Mouse (Mus musculus): ENCODE measurements at regions not wholly inside any gene's neighbourhood (a gene's known extent, or its start where the extent isn't known, plus 50 kb on each side); places are given as distances from the start of the nearest gene placed in this dataset.

GRCm38 (mm10) chr10:67819534-67819933 is 92.9 kb downstream of the Zfp365 start:
- TF ChIP-seq CTCF (IDR thresholded peaks at IDR 0.05), result no peak
- CTCF ChIA-PET, result no interaction called here
- H3K27me3 ChIP-seq, result peaks cover 34% of the 10 kb centered on the region
- DNase-seq (ENCODE audit: low read depth, low spot score) (no peak), ATAC-seq (no peak)
- in situ Hi-C loops (cut with MboI; ENCODE audit: low pct_unique_long_range_greater_than_20kb), result no loop called here
- POLR2A ChIA-PET, result no interaction called here

- DNase-seq (ENCODE audit: low read depth, low spot score) (no peak), ATAC-seq (no peak)
- peaks cover 38% of the 10 kb centered on the region for H3K27me3 ChIP-seq
- in situ Hi-C loops (cut with MboI; ENCODE audit: low pct_unique_long_range_greater_than_20kb), result no loop called here
- ChIA-PET CTCF (interaction anchor here (1.0 kb wide), 1 partner anchor 10 kb away, joined by 3 read pairs; no protein-coding TSS in a partner anchor), POLR2A (no interaction called here)
- TF ChIP-seq CTCF (IDR thresholded peaks at IDR 0.05), result no peak
These were observed 98.6 kb downstream of the Zfp365 start for GRCm38 (mm10) chr10:67813901-67814300.

- H3K27me3 ChIP-seq, result peaks cover 11% of the 10 kb centered on the region
- no peak for DNase-seq (ENCODE audit: low read depth, low spot score)
- ATAC-seq, result no peak
- in situ Hi-C loops (cut with MboI; ENCODE audit: low pct_unique_long_range_greater_than_20kb), result no loop called here
- POLR2A ChIA-PET, result no interaction called here
- CTCF ChIA-PET, result interaction anchor here (0.7 to 1.4 kb wide), 2 partner anchors 19 to 21 kb away, joined by 3 read pairs; no protein-coding TSS in a partner anchor
- peak; percentile 48 for TF ChIP-seq CTCF (IDR thresholded peaks at IDR 0.05)
These were observed 107.3 kb downstream of the Zfp365 start for GRCm38 (mm10) chr10:67805131-67805530.

GRCm38 (mm10) chr10:67804637-67805036 is 107.8 kb downstream of the Zfp365 start:
- no peak for DNase-seq (ENCODE audit: low read depth, low spot score)
- peaks cover 9% of the 10 kb centered on the region for H3K27me3 ChIP-seq
- ATAC-seq, result no peak
- CTCF ChIA-PET, result interaction anchor here (0.7 to 1.4 kb wide), 2 partner anchors 19 to 21 kb away, joined by 3 read pairs; no protein-coding TSS in a partner anchor
- no peak for TF ChIP-seq CTCF (IDR thresholded peaks at IDR 0.05)
- in situ Hi-C loops (cut with MboI; ENCODE audit: low pct_unique_long_range_greater_than_20kb), result no loop called here
- POLR2A ChIA-PET, result no interaction called here

GRCm38 (mm10) chr10:67802156-67802555 is 110.3 kb downstream of the Zfp365 start:
- DNase-seq (ENCODE audit: low read depth, low spot score) (no peak), ATAC-seq (no peak)
- CTCF ChIA-PET, result no interaction called here
- in situ Hi-C loops (cut with MboI; ENCODE audit: low pct_unique_long_range_greater_than_20kb), result no loop called here
- POLR2A ChIA-PET, result interaction anchor here (0.6 to 0.7 kb wide), 2 partner anchors 40 to 273 kb away, joined by 3 to 9 read pairs; no protein-coding TSS in a partner anchor
- peaks cover 19% of the 10 kb centered on the region for H3K27me3 ChIP-seq
- no peak for TF ChIP-seq CTCF (IDR thresholded peaks at IDR 0.05)

- DNase-seq (ENCODE audit: low read depth, low spot score) (no peak), ATAC-seq (no peak)
- no peak for TF ChIP-seq CTCF (IDR thresholded peaks at IDR 0.05)
- CTCF ChIA-PET, result no interaction called here
- peaks cover 19% of the 10 kb centered on the region for H3K27me3 ChIP-seq
- in situ Hi-C loops (cut with MboI; ENCODE audit: low pct_unique_long_range_greater_than_20kb), result no loop called here
- POLR2A ChIA-PET, result interaction anchor here (0.6 to 0.7 kb wide), 2 partner anchors 40 to 273 kb away, joined by 3 to 9 read pairs; no protein-coding TSS in a partner anchor
These were observed 110.8 kb downstream of the Zfp365 start for GRCm38 (mm10) chr10:67801619-67802018.

- POLR2A ChIA-PET, result no interaction called here
- CTCF ChIA-PET, result interaction anchor here (1.1 kb wide), 1 partner anchor 60 kb away, joined by 4 read pairs; no protein-coding TSS in a partner anchor
- in situ Hi-C loops (cut with MboI; ENCODE audit: low pct_unique_long_range_greater_than_20kb), result no loop called here
- H3K27me3 ChIP-seq, result peaks cover 10% of the 10 kb centered on the region
- ATAC-seq (no peak), DNase-seq (ENCODE audit: low read depth, low spot score) (no peak)
- TF ChIP-seq CTCF (IDR thresholded peaks at IDR 0.05), result no peak
These were observed 113.5 kb downstream of the Zfp365 start for GRCm38 (mm10) chr10:67798991-67799390.

GRCm38 (mm10) chr10:67793206-67793605 is 119.3 kb downstream of the Zfp365 start:
- TF ChIP-seq CTCF (IDR thresholded peaks at IDR 0.05), result no peak
- in situ Hi-C loops (cut with MboI; ENCODE audit: low pct_unique_long_range_greater_than_20kb), result no loop called here
- H3K27me3 ChIP-seq, result peaks cover 7% of the 10 kb centered on the region
- POLR2A ChIA-PET, result no interaction called here
- CTCF ChIA-PET, result no interaction called here
- no peak for ATAC-seq
- no peak for DNase-seq (ENCODE audit: low read depth, low spot score)

GRCm38 (mm10) chr10:67789651-67790050 is 122.8 kb downstream of the Zfp365 start:
- no peak for TF ChIP-seq CTCF (IDR thresholded peaks at IDR 0.05)
- DNase-seq (ENCODE audit: low read depth, low spot score) (no peak), ATAC-seq (no peak)
- no peaks in the 10 kb centered on the region for H3K27me3 ChIP-seq
- in situ Hi-C loops (cut with MboI; ENCODE audit: low pct_unique_long_range_greater_than_20kb), result no loop called here
- CTCF ChIA-PET, result no interaction called here
- POLR2A ChIA-PET, result no interaction called here

- POLR2A ChIA-PET, result no interaction called here
- CTCF ChIA-PET, result interaction anchor here (1.4 kb wide), 1 partner anchor 473 kb away, joined by 4 read pairs; no protein-coding TSS in a partner anchor
- DNase-seq (ENCODE audit: low read depth, low spot score) (no peak), ATAC-seq (no peak)
- no peaks in the 10 kb centered on the region for H3K27me3 ChIP-seq
- in situ Hi-C loops (cut with MboI; ENCODE audit: low pct_unique_long_range_greater_than_20kb), result no loop called here
- TF ChIP-seq CTCF (IDR thresholded peaks at IDR 0.05), result no peak
These were observed 124.3 kb downstream of the Zfp365 start for GRCm38 (mm10) chr10:67788116-67788515.

- no peak for TF ChIP-seq CTCF (IDR thresholded peaks at IDR 0.05)
- ChIA-PET CTCF (interaction anchor here (0.9 kb wide), 1 partner anchor 19 kb away, joined by 3 read pairs; no protein-coding TSS in a partner anchor), POLR2A (no interaction called here)
- ATAC-seq, result peak; percentile 83
- in situ Hi-C loops (cut with MboI; ENCODE audit: low pct_unique_long_range_greater_than_20kb), result no loop called here
- no peaks in the 10 kb centered on the region for H3K27me3 ChIP-seq
- peak; percentile 81 for DNase-seq (ENCODE audit: low read depth, low spot score)
These were observed 126.9 kb downstream of the Zfp365 start for GRCm38 (mm10) chr10:67785563-67785962.

GRCm38 (mm10) chr10:67778341-67778740 is 134.1 kb downstream of the Zfp365 start:
- no peak for TF ChIP-seq CTCF (IDR thresholded peaks at IDR 0.05)
- DNase-seq (ENCODE audit: low read depth, low spot score) (no peak), ATAC-seq (no peak)
- ChIA-PET POLR2A (no interaction called here), CTCF (no interaction called here)
- in situ Hi-C loops (cut with MboI; ENCODE audit: low pct_unique_long_range_greater_than_20kb), result no loop called here
- H3K27me3 ChIP-seq, result no peaks in the 10 kb centered on the region
